Comparison of ENCODE assay signal across 8 mouse cellular contexts in genomic region chr17:46029052-46029553, GRCm38 (mm10). TPM values are rescaled to one million over a fixed set of nuclear protein-coding genes. Genes with fewer than 3 reads are reported as not detected.
A peak's percentile ranks its signal among the peaks of the same experiment; 100 is the strongest.
DNase-seq lines count a peak whose midpoint lies in the region; ATAC-seq and TF ChIP-seq lines count a peak whose summit lies in the region.

No protein-coding gene starts in this region.

- no peak for TF ChIP-seq POLR2A in small intestine, adult 2 months (IDR thresholded peaks at IDR 0.05; ENCODE audit: low read depth, low read length)

- H3K4me1 ChIP-seq in megakaryocyte, embryonic 14.5 days = peaks cover 74% of the 10 kb centered on the region
- H3K4me1 ChIP-seq in limb, embryonic 11.5 days (ENCODE audit: control insufficient read depth, insufficient read depth, low read length) = peaks cover 41% of the 10 kb centered on the region
- H3K4me1 ChIP-seq in small intestine, adult 2 months (ENCODE audit: control insufficient read depth, insufficient read depth, insufficient read length, low read length) = peaks cover 11% of the 10 kb centered on the region; the same call in 1 of the 2 replicates

- peaks cover 57% of the 10 kb centered on the region for H3K36me3 ChIP-seq in megakaryocyte, embryonic 14.5 days (replicated peaks; ENCODE audit: low read length)
- H3K36me3 ChIP-seq in limb, embryonic 11.5 days (ENCODE audit: control insufficient read depth, insufficient read depth, low read length) = peaks cover 7% of the 10 kb centered on the region; the same call in 1 of the 2 replicates
- peaks cover 13% of the 10 kb centered on the region for H3K36me3 ChIP-seq in small intestine, adult 2 months (ENCODE audit: control insufficient read depth, insufficient read depth, low read length)

- DNase-seq in adrenal gland, adult (ENCODE audit: inconsistent age in 2 of 2, low spot score in 1 of 2) = peak; percentile 65 to 91
- no peak for DNase-seq in adrenal gland, adult 2 months
- DNase-seq in limb, embryonic 11.5 days (ENCODE audit: low spot score) = peak; percentile 28
- DNase-seq in natural killer cell, adult 2 months (ENCODE audit: low spot score in 2 of 2) = no peak
- no peak for DNase-seq in urinary bladder, postnatal 36 days (ENCODE audit: low spot score in 2 of 2)

- no peak for ATAC-seq in megakaryocyte, adult 5-6 weeks (ENCODE audit: poor library complexity, severe bottlenecking)
- no peak for ATAC-seq in limb, embryonic 11.5 days (ENCODE audit: insufficient number of reproducible peaks, low FRiP score, low TSS enrichment, low read depth)

- no peak for TF ChIP-seq CTCF in small intestine, adult 2 months (IDR thresholded peaks at IDR 0.05; ENCODE audit: extremely low read depth, insufficient read length, insufficient replicate concordance, low read depth, low read length)

- peak overlapping the region; percentile 78 for H3K4me2 ChIP-seq in limb, embryonic 11.5 days (ENCODE audit: low read depth, severe bottlenecking)

- H3K9me3 ChIP-seq in megakaryocyte, embryonic 14.5 days = no peaks in the 10 kb centered on the region
- H3K9me3 ChIP-seq in limb, embryonic 11.5 days (ENCODE audit: control insufficient read depth, low read length) = no peaks in the 10 kb centered on the region

- no peak overlapping the region for H3K27ac ChIP-seq in limb, embryonic 11.5 days (replicated peaks; ENCODE audit: low read depth, low read length)
- H3K27ac ChIP-seq in small intestine, adult 2 months (ENCODE audit: insufficient read depth, low read depth, low read length) = peak overlapping the region; percentile 41; the same call in 1 of the 2 replicates

- H3K27me3 ChIP-seq in megakaryocyte, embryonic 14.5 days (replicated peaks) = no peaks in the 10 kb centered on the region
- no peaks in the 10 kb centered on the region for H3K27me3 ChIP-seq in limb, embryonic 11.5 days (ENCODE audit: control insufficient read depth, insufficient read depth, low read length)
- no peaks in the 10 kb centered on the region for H3K27me3 ChIP-seq in small intestine, adult 2 months (ENCODE audit: control insufficient read depth, insufficient read depth, low read length)

- H3K9ac ChIP-seq in limb, embryonic 11.5 days (ENCODE audit: low read length) = peak overlapping the region; percentile 96

- 50% methylated on average over 2 of the region's 2 CpGs for WGBS in limb, embryonic 11.5 days
- WGBS in small intestine, adult 2 months = 43% methylated on average over 2 of the region's 2 CpGs

- H3K4me3 ChIP-seq in megakaryocyte, embryonic 14.5 days (replicated peaks) = peak overlapping the region; percentile 98
- peak overlapping the region; percentile 87 for H3K4me3 ChIP-seq in limb, embryonic 11.5 days (ENCODE audit: low read depth, low read length)
- peak overlapping the region; percentile 80 for H3K4me3 ChIP-seq in small intestine, adult 2 months (ENCODE audit: low read depth, low read length)

RNA-seq across cellular contexts. Expression of gene Vegfa, which starts 3.1 kb away (rescaled TPM):
- total RNA-seq in adrenal gland, adult 2 months (2021) = 100 to 1,000 TPM; 395 to 486 TPM
- 751 and 799 TPM in 2 replicates for polyA plus RNA-seq in adrenal gland, adult 2 months (2012; rRNA removed)
- polyA plus RNA-seq in megakaryocyte, embryonic 14.5 days (2012; ENCODE audit: insufficient read depth, low replicate concordance) = 48.1 and 103 TPM in 2 replicates
- 5.6 and 9.1 TPM in 2 replicates for total RNA-seq in megakaryocyte, adult 5-6 weeks (2015)
- total RNA-seq in megakaryocyte, adult 5-6 weeks (2017) = 4.8 and 11.4 TPM in 2 replicates
- 3.3 and 4.0 TPM in 2 replicates for polyA plus RNA-seq in limb, embryonic 11.5 days (2014; fragmentation: Nextera tagmentation; extraction: Ambion mirVana)
- polyA plus RNA-seq in small intestine, adult 2 months (2012; rRNA removed) = 108 and 177 TPM in 2 replicates

Comparison
In these comparisons a context has a peak if more than half of its experiments do, and no peak if none do; other contexts are left out.
1. DNase-seq: peak in adrenal gland, adult (2 of 2) and limb, embryonic 11.5 days (single experiment); none in adrenal gland, adult 2 months (single experiment), natural killer cell, adult 2 months (0 of 2) and urinary bladder, postnatal 36 days (0 of 2).
2. Peak in every context shown above with its lines, with median percentiles within 50 percentile points of each other: H3K4me3 ChIP-seq.